Mouse (Mus musculus) embryo, embryonic 10.5 days (tissue): ENCODE results near the gene Eif1.
"Not testable (repeated sequence)": the region's sequence is repeated elsewhere in the genome, so short reads cannot be mapped to it uniquely, and the experiment has no call there.

Experiments used
- DNase-seq: peaks from one replicate; pipeline ENCODE4 v3.0.0-alpha.2; 2015; ENCODE audit warnings: low spot score

Eif1 gene

GRCm38 (mm10) chr11:100352076-100352857 is 32.6 kb downstream of the Eif1 start:
- peak; percentile 54 for DNase-seq

DNA sequence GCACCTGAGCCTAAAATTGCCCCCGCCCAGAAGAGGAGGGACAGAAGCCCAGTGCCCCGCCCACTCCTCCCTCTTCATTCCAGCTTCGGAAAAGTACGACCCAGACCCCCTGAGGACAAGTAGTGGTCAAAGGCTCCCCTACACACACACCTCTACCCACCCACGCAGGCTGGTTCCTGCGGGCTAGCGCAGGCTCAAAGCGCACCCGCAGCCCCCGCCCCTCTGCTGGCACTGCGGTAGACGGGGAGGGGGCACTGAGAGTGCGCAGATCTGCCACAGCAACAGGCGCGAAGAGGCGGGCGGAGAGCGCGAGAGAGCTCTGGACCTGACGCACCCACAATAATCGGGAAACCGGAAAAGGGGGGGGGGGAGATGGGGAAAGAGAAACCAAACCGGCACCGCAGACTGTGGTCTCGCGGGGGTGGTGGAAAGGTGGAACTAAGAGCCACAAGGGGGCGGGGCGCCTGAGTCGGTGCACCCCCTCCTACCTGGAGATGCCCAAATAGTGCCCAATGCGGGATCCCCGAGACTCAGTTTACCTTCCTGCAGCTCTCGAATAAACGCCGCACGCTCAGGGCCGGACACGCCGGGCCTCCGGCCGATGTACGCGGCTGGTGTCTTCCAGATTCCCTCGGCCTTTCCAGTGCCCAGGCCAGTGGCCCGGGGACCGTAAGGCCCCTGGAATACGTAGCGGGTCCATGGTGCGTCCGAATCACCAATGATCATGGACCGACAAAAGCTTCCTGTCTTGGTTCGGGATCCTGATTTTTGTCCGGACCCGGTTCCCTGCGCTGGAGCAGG is 35.7 kb downstream of the Eif1 start:
- peak; percentile 50 for DNase-seq

GRCm38 (mm10) chr11:100355972-100356818 is 36.5 kb downstream of the Eif1 start, which contains the start of gene Hap1:
TSS of gene Hap1 (minus strand) at chr11:100356128.
- peak; percentile 85 for DNase-seq

- peak; percentile 44 for DNase-seq
Observed at GRCm38 (mm10) chr11:100356819-100357211, 37.1 kb downstream of the Eif1 start.

DNA sequence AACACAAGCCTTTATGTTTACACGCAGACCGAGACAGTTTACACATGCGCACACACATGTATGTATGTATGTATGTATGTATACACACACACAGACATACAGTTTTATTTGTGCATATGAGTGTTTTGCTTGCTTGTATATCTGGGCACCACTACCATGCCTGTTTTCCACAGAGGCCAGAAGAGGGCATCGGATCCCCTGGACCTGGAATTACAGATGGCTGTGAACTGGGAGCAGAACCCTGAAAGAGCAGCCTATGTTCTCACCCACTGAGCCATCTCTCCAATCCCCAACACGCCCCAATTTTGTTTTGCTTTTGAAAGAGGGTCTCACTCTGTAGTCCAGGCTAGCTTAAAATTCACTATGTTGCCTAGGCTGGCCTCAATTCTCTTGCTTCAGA is 37.7 kb downstream of the Eif1 start:
- no peak for DNase-seq

DNA sequence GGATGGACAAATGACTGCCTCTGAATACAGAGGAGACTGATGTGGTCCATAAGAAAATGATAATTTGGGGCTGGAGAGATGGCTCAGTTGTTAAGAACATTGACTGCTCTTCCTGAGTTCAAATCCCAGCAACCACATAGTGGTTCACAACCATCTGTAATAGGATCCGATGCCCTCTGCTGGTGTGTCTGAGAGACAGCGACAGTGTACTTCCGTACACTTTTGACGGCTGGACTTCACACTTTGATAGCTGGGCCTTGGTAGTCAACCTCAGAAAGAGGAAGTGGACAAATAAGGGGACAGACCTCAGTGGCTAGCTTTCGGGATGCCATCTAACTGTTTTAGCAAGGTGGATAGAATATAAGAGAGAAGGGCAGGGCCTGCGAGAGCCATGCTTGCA is 40.5 kb downstream of the Eif1 start:
- DNase-seq = no peak

DNA sequence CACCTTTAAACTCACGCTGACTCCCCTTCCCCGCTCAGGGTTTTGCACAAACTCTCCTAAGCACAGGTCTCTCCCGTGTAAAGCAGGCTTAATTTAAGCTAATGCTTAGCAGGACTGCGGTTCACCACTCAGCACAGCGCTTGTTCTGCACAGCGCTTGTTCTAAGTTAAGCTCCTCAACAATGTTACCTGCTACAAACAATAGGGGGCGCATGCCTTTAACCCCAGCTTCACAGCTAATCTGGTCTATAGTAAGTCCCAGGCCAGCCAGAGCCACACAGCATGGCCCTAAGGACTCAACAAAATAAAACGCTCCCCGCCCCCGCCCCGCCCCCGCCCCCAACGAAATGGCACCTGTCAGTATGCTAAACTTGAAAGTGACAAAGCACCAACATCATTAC is 41.4 kb downstream of the Eif1 start:
- not testable (repeated sequence) for DNase-seq

DNA sequence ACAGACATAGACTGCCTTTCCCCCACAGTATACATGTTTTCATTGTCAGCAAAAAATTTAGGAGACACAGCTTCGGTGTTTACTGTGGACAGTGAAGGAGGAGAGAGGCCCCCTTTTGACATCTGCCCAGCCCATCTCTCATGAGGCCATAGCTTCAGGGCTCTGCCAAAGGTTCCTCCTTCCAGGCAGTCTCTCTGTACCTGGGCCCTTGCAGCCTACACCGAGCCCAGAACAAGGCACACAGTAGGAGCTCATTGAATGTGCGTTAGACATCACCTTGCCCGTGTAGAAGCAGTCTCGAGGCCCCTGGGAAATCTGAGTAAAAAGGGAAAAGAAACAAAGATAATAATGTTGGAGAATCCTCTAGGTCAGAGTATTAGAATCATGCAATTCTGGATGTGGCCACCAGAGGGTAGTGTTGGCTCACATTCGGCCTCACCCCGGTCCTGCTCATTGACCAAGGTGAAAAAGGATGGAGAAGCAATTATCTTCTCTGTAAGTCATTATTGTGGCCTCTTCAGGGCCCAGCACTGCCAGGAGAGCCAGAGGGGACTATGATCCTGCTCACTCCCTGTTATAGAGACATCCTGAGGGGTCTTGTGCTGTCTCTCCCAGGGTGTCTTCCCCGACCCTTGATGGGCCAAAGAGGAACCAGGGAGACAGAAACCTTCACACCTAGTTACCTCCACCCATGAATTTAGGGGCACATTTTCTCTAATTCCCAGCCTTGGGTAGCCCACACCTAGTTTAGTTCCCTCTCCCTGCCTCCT is 42.7 kb downstream of the Eif1 start:
- DNase-seq = peak; percentile 90

DNA sequence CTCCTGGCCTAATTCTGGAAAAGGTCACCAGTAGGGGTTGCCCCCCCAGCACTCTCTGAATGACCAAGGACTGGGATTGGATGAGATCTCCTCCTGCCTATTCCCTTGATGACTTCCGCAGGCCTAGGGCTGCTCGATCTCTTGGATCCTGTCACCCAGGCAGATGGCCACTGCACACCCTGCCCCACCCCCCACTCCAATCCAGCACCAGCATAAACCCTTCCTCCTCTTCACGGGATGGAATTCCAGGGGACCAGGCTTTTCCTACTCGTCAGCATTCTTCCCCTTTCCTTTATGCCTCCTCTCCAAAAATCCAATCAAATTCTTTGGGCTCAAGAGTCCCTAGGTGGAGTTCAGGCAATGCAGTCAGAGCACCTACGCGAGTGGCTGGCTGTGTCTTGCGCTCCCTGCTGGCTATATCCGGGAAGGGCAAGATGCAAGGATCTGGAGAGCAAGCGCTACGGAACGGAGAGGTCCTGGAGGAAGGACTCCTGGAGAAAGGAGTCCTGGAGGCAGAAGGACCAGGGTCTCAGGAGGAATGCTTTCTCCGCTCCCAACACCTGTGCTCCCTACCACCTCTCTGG is 43.4 kb downstream of the Eif1 start:
- DNase-seq = peak; percentile 81

DNA sequence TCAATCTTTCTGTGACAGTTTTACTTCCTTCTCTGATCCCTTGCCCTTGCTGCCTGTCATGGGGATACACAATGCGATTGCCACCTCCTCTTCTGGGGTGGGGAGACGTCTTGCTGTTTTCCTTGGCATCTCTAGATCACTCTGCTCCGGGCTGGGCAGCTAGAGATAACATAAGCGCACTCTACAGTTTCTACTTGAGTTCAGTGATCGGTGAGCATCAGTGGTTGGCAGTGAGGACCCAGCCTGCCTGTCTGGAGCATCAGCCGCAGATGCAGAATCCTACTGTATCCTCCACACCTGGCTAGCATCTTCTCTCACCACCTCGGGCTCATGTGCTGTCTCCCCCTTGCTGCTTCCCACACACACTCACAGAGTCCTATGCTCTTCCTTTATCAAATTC is 49.5 kb downstream of the Eif1 start:
- DNase-seq = no peak

DNA sequence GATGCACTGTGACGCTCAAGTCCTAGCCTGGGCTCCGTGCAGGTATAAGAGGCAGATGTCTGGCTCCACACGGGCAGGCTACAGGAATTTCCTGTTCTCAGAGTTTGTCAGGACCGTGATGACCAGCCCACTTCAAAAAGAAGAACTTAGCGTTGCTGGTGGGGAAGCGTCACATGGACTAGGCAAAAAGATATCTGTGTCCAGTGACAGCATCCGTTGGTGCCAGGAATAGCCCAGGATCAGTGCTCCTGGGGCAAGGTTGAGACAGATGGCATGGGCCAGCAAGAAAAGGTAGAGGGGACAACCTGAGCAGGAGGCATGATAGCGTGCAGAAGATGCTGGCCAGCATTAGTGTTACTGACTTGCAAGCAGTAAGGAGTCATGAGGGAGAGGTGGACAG is 50.1 kb downstream of the Eif1 start:
- no peak for DNase-seq
